Mouse (Mus musculus) ES-E14 (cell line): Measurements from ENCODE around the gene A730049H05Rik.

ENCODE experiments used
- CHD2 ChIP-seq: IDR thresholded peaks from 2 replicates; pipeline ENCODE4 v1.6.1; 2014; ENCODE audit warnings: mild to moderate bottlenecking, low read depth, low read length, inconsistent platforms
- HCFC1 ChIP-seq: IDR thresholded peaks from 2 replicates; pipeline ENCODE4 v1.6.1; 2012; ENCODE audit warnings: low read length, inconsistent platforms, borderline replicate concordance; ENCODE audit not compliant: insufficient read depth

DNA sequence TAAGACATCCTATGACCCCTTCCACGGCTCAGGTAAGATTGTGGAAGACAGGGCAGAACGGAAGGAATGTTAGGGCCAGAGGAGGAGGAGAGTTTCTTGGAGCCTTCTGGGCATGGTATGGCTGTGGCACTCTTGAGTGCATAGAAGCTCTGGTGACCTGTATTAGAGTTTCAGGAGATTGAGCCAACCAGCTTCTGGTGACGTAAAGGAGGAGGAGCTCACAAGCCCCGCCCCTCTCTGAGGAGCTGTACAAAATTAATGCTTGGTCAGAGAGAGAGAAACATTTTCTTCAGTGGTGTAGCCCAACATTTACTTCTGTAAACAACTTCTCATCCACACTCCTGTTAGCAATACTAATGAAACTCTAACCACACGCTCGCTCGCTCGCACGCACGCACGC lies 13.9 kb upstream of the A730049H05Rik start:
- TF ChIP-seq HCFC1 (no peak), CHD2 (no peak)
